Mouse (Mus musculus): ENCODE measurements around the gene Hoxa9.

The Hoxa9 gene

GRCm38 (mm10) chr6:52221337-52221992, 9.4 kb downstream of the Hoxa9 start, which contains the start of gene Hoxa7:
Hoxa7 (minus strand) TSS chr6:52221854.
- no peak for TF ChIP-seq GATA4 (IDR thresholded peaks at IDR 0.05; ENCODE audit: insufficient replicate concordance, low read length)

- TF ChIP-seq GATA4 (IDR thresholded peaks at IDR 0.05; ENCODE audit: insufficient replicate concordance, low read length): no peak
These were observed 10.0 kb downstream of the Hoxa9 start for GRCm38 (mm10) chr6:52220865-52221310.

- no peak for TF ChIP-seq GATA4 (IDR thresholded peaks at IDR 0.05; ENCODE audit: insufficient replicate concordance, low read length)
These were observed 10.7 kb downstream of the Hoxa9 start for GRCm38 (mm10) chr6:52220003-52220864.

GRCm38 (mm10) chr6:52219234-52219942, 11.5 kb downstream of the Hoxa9 start:
- no peak for TF ChIP-seq GATA4 (IDR thresholded peaks at IDR 0.05; ENCODE audit: insufficient replicate concordance, low read length)

- no peak for TF ChIP-seq GATA4 (IDR thresholded peaks at IDR 0.05; ENCODE audit: insufficient replicate concordance, low read length)
These were observed 12.2 kb downstream of the Hoxa9 start for GRCm38 (mm10) chr6:52218643-52219215.

- TF ChIP-seq GATA4 (IDR thresholded peaks at IDR 0.05; ENCODE audit: insufficient replicate concordance, low read length): no peak; the same call in 1 of the 2 replicates
These were observed 12.8 kb downstream of the Hoxa9 start for GRCm38 (mm10) chr6:52217895-52218642.

- TF ChIP-seq GATA4 (IDR thresholded peaks at IDR 0.05; ENCODE audit: insufficient replicate concordance, low read length): no peak
These were observed 13.5 kb downstream of the Hoxa9 start for GRCm38 (mm10) chr6:52217459-52217768.

GRCm38 (mm10) chr6:52216691-52217458, 14.0 kb downstream of the Hoxa9 start:
- TF ChIP-seq GATA4 (IDR thresholded peaks at IDR 0.05; ENCODE audit: insufficient replicate concordance, low read length): no peak

GRCm38 (mm10) chr6:52215771-52216535, 14.9 kb downstream of the Hoxa9 start:
- TF ChIP-seq GATA4 (IDR thresholded peaks at IDR 0.05; ENCODE audit: insufficient replicate concordance, low read length): no peak

- TF ChIP-seq GATA4 (IDR thresholded peaks at IDR 0.05; ENCODE audit: insufficient replicate concordance, low read length): no peak
These were observed 15.8 kb downstream of the Hoxa9 start for GRCm38 (mm10) chr6:52215070-52215469.

GRCm38 (mm10) chr6:52214271-52214670, 16.6 kb downstream of the Hoxa9 start:
- TF ChIP-seq GATA4 (IDR thresholded peaks at IDR 0.05; ENCODE audit: insufficient replicate concordance, low read length): no peak

- no peak for TF ChIP-seq GATA4 (IDR thresholded peaks at IDR 0.05; ENCODE audit: insufficient replicate concordance, low read length)
These were observed 17.5 kb downstream of the Hoxa9 start, which contains the start of the genes Hoxa3 and Gm28308 for GRCm38 (mm10) chr6:52213119-52213986. Hoxa3 (minus strand) TSS chr6:52213336. Gm28308 (minus strand) TSS chr6:52213339.
